Mouse (Mus musculus) heart, adult 11 months (tissue): ENCODE results near the gene Trf.
A peak's percentile ranks its signal among the peaks of the same experiment; 100 is the strongest.
"Not testable (repeated sequence)": the region's sequence is repeated elsewhere in the genome, so short reads cannot be mapped to it uniquely, and the experiment has no call there.

Experiments used
- DNase-seq: peaks from one replicate; pipeline ENCODE4 v3.0.0; 2022

Trf gene

DNA sequence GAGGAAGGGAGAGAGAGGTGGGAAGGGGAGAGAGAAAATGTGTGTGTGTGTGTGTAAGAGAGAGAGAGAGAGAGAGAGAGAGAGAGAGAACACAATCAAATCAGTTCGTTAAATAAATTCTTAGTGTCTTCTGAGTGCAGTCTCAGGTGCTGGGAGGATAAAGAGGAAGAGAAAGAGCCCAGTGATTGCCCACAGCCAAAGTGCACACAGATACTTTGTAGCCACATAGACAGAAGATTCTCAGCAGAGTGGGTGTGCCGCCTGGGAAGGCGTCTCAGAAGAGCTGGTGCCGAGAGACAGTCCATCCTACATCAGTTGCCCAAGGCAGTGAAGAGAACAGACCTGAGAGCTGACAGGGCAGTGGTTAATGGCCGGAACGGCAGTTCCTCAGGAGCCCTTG is 16.0 kb downstream of the Trf start:
- no peak for DNase-seq

DNA sequence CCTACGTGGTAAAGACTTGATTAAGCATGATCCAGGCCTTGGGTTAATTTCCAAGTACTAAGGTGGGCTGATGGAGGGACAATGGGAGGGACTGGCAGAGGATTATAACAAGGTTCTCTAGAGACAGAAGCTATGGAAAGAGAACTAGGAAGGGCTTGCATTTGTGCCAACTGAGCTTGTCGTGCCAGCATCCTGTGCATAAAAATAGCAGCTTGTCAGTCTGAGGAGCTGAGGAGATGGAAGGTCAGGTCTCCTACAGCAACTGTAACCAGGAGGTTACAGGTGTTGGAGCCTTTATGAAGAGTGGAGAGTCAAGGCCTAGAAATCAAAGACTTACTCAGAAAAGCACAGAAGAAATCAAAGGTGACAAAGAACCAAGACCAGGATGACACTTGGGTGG is 16.6 kb downstream of the Trf start:
- no peak for DNase-seq

DNA sequence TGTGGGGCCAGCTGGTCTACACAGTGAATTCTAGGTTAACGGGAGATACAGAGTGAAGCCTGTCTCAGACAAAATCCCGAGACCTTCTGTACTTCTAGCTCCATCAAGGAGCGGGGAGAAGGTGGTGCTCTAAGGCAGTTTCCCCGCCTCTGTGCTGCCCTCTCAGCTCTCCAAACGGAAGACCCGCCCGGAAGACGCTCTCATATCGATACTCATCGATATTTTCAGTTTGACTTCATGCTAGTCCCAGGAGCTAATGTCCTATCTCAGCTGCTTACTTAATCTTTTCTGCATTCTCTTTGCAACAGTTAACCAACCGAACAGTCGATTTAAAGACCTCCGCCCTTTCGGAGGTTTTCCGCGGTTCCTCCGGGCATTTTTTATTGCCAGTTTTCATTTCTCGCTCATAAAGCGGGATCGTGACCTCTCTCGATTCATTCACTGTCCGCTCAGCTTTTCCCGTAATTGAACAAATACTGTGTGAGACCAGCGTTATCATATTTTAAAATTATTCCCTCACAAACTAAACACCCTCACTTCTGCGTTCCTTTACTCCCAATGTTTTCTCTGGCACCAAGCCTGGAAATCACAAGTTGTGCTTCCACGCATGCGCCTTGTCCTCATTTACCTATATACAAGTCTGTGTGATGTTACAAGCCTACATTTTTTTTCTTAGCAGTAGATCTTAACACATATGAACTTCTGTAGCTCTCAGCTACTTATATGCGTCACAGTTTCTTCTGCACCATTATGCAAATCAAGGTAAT is 17.4 kb downstream of the Trf start:
- no peak for DNase-seq

DNA sequence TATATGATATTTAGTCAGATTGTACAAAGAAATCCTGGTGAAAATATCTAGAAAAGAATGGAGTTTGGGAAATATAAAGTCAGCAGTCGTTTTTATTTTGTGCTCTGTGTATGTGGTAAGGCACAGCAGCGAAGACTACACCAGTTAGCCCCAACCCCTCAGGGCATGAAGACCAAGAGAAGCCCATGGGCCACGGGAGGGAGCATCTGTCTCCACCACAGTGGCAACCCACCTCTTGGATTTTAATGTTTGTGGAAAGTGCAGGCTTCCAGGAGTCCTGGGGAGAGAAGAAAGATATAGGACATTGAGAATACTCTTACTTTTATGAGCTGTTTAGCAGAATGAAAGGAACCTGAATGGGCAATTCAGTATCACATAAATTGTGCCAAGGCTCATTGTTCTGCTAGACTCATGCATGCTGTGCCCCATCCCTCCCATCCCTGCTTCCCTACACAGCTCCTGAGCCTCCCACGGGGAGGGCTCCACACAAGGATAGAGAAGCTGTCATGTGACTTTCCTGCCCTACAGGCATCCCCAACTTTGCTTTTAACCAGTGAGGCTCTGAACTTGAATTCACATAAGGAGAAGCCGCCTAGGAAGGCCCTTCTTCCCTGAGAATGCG is 21.3 kb downstream of the Trf start:
- no peak for DNase-seq

DNA sequence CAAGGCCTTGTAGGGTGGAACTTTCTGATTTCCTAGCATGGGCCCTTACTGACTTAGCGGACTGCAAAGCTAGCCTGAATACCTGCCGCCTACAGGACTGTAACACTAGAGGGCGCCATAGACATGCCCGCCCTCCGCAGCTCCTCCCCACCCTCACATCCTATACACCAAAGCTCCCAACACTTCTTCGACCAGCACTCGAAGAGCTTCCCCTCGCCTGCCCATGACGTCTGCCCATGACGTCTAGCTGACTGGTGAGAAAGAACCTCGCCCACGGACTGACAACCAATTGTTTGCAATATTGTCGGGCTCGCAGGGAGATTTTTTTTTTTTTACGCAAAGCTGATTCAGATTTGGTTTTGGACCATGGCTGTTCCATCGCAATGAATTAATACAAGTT is 22.4 kb downstream of the Trf start:
- peak; percentile 97 for DNase-seq

DNA sequence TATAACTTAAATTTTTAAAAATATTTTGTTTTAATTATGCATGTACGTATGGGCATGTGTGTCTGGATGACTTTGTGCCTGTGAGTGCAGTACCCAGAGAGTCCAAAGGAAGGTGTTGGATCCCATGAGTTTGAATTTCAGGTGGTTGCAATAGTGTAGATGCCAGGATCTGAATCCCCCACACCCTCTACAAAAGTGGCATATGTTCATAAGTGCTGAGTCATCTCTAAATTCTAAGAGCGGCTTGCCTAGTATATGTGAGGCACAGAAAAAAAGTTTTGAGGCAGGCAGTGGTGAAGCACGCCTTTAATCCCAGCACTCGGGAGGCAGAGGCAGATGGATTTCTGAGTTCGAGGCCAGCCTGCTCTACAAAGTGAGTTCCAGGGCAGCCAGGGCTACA is 24.5 kb downstream of the Trf start:
- no peak for DNase-seq

DNA sequence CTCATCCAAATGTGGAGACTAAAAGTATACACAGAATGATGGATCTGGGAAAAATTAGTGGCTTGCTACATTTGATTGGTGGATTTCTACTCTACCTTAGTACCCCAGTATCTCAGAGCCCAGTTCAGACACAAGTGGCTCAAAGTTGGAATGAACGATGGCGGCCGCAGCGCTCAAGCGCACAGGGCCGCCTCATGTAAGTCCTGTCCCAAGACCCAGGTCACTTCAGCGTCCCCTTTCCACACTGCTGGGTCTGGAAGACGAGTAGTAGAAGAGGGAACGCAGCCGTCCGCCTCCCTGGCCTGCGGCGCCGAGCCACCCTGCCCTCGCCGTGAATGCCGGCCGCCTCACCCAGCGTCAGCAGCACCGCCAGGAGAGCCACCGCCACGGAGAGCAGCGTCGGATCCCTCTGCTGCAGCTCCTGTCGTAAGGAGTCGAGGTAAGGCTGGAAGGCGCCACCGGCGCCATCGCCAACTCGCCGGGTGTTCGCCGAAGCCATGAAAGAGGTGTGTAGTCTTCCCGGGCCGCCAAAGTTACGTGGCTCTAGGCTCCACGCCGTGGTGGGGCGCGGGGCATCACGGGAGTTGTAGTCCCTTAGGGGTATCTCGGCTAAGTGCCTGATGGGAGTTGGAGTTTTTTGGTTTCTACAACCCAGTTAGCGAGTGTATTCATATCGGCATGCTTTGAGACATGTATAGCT is 28.5 kb downstream of the Trf start, which contains the start of gene Srprb:
TSS of gene Srprb (minus strand) at position 577 of the 700 bp plus-strand sequence.
- DNase-seq: peak; percentile 99

DNA sequence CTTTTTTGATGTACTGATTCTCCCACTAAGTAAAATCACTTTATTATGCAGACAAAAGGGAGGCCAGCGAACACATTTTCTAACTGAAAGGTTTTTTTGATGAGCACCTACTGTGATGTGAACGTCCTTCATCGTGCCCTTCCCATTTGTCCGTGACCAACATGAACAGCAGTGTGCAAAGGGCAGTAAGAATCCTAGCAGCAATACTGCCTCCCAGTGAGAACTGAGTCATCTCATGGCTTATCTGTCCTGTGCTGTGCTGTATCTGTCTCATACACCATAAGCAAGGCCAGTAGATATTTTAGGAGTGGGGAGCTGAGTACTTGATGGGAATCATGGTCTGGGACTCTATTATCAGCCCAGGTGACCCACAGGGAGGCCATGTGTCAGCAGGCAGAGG is 41.8 kb downstream of the Trf start:
- DNase-seq: no peak

DNA sequence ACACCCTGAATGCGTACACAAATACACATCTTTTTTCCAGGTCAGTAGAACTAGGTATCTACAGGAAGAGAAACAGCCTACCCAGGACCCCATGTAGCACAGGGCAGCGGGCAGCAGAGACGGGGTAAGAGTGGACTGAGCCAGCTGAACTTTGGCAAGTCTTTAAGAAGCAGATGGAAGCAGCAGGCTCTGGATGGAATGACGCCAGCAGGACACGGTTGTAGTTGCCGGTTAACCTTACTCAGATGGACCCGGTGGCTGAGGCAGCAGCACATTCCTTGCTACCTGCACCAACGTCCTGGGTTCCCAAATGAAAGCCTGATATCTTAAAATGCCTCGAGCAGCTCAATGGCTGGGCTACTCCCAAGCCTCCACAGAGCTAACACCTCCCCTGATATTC is 43.5 kb downstream of the Trf start:
- no peak for DNase-seq

DNA sequence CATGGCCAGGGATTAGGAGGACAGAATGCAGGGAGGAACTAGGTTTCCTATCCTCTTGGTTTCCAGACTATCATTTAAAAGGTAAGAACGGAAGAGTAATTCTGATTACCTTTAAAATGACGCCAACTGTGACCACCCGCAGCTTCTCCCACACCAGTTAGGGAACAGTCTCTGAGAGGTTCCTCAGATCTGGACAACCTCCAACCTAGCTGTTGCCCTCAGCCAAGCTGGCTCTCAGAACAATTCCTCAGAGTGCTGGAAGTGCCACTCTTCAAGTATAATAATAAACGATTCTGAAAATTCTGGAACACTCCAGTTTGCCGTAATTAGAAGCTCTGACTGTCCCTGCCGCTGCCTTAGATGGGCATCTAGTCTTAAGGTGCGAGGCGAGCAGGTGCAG is 44.3 kb downstream of the Trf start:
- DNase-seq: no peak

DNA sequence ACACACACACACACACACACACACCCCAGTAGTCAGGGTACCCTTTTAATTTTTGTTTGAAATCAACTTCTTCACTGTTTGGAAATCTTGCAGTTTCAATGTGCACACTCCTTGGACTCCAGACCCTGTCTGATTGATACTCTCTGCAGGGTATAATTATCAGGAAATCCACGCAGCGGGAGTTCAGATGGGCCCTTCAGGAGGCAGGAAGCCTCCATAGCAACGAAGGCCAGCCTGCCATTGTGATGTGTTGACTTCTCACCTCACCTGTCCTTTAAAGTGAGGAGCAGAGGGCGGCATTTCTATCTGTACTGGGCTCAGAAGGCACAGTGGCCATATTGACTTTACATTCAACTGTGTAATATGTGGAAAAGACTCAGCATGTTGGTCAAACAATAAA is 45.4 kb downstream of the Trf start:
- DNase-seq: no peak

DNA sequence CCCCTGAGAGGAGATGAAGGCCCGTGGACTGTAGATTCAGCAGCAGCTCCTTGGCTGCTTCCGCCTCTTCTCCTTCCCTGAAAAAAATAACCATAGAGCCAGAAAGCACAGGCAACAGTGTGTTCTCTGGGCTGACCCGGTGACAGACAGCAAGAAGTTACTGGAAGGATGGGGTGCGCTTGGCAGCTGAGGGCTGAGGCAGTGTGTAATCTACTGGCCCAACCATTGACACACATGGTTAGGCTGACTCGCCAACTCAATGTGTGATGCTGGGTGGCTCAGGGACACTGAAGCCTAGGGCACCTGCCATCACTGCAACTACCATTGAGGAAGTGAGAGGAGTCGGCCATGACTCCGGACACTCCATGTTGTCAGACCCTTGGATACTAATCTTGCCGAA is 48.4 kb downstream of the Trf start:
- DNase-seq: peak; percentile 87

DNA sequence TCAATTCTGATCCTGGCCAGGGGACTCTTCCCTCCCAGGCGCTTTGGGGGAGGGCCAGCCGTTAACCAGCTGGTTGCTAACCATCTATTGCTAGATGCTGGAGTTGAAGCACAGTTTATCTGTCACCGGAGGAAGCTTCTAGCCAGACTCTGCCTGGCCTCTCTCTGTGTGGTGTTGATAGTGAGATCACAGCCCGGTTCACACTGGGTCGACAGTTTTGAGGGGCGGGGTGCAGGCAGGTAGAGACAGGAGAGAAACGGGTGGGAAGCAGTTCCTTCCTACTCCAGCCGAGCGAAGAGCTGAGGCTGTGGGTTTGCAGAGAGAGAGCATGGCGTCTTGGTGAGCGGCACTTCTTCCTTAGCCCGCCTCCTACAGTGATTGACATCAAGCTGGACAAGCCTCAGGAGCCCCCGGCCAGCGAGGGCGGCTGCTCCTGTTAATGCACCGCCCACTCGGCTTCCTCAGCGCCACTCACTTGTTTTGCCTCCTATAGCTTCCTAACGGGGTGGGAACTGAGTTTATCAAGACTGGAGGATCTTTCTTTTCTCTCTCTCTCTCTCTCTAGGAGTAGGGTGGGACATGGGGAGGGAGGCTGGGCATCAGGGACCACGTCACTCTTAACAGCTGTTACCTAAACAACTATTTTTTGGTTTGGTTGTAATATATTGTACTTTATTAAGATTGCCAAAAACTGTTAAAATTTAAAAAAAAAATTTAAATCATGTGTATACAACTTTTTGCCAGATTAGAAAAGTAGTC is 49.3 kb downstream of the Trf start:
- peak; percentile 98 for DNase-seq

DNA sequence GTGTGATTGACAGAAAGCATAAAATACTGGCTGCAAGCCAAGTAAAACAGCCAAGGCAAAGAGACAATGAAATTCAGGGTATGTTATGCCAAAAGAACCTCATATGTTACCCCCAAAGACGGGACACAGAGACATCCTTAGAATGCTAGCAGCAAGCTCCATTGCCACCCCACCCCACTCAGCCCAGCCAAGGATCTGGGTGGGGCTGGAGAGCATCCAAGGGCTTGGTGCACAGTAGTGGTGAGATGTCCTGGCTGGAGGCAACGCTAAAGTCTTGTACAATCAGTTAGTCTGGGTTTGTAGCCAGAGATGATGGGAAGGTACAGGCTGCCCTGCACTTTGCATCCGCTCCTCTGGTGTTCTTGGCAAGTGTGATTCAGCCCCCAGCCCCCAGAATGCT is 49.9 kb downstream of the Trf start:
- peak; percentile 97 for DNase-seq

DNA sequence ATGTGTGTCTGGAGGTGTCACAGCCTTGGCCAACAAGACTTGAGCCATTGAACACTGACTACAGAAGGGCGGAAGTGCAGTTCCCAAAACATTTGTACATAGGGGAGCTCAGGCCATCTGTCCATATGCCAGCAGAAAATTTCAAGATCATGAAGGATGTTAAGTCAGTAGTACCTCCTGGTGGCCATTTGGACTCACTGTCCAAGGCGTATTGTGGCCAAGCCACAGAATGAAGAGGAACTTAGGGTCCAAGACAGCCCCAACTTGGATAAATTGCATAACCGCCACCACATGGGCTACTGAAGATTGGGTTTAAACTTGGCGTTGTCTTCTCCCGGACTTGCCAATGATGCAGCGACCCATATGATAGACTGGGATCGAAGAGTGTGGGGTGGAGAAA is 54.6 kb downstream of the Trf start:
- no peak for DNase-seq

DNA sequence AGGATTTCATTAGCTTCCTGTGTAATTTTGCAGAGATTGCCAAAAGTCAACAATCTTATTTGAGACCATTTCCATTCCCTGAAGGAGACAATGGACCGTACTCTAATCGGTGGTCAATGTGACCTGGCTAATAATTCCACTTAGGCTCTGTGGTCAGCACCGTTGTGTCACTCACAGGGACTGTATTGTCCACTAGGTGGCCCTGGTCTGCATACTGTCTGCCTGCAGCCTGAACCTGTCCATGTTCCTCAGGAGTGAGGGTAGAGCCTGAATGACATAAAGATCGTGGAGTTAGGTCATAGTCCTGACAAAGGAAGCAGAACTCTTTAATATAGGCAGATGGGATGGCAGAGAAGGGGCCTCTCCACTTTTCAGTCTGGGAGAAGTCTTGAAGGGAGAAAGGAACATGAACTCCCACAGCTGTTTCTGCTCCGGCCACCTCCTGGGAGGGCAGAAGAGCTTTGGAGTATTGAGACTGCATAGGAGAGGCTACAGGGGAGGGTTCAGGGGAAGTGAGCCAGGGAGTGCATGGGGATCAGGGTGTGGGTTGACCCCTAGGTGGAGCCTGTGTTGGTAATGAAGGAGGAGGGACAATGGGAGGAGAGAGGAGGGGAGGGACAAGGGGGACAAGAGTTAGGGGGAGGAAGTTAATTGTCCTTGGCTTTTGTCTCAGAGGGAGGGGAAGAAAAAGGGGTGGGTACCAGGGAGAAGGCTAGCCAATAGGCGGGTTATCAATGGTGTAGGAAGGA is 55.3 kb downstream of the Trf start:
- no peak for DNase-seq

DNA sequence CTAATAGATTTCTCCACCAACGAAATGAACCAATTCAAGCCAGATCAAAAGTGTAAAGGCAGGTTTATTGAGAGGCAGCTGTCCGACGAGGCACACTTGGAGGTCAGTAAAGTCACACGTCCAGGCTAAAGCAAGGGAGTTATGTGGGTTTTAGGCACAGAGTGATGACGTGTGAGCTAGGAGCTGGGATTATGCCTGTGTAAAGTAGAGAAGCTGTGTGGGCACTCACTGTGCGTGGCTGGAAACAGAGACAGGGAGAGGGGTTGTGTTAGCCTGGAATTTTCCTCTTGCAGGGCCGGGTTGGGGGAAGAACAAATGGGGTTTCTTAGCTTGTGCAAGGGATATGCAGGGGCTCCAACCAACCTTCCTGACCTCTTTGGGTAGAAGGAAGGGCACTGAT is 61.5 kb downstream of the Trf start:
- DNase-seq: no peak

DNA sequence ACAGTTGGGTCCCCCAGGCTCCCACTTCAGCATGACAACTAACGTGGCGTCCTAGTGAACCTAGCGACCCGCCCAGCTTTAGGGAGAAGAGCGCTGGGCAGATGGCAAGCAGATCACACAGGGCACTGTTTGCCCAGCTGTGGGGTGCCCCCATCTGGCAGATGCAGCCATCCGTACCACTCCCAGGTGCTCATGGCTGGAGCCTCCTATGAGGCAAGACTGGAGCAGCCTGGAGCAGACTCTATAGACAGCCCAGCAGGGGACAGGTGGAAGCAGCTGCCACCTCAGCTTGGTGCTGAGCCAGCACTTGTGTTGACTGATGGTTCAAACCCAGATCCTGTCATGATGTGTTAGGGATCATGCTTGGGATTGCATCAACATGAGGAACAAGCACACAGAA is 62.2 kb downstream of the Trf start:
- DNase-seq: no peak

DNA sequence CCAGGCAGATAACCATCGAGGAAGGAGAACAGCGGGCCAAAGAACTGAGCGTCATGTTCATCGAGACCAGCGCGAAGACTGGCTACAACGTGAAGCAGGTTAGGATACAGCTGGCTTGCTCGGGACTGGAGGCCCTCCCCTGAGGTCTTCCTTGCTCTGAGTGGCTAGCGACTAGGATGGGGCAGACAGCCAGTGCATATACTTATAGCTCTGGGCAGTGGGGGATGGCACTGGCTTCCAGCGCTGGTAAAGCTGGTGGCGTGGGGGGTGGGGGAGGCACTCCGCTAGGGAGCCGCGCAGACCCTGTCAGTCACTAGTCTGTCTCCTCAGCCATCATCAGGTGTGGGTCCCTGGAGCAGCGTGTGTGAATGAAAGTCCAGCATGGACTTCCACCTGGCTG is 66.4 kb downstream of the Trf start:
- DNase-seq: no peak

DNA sequence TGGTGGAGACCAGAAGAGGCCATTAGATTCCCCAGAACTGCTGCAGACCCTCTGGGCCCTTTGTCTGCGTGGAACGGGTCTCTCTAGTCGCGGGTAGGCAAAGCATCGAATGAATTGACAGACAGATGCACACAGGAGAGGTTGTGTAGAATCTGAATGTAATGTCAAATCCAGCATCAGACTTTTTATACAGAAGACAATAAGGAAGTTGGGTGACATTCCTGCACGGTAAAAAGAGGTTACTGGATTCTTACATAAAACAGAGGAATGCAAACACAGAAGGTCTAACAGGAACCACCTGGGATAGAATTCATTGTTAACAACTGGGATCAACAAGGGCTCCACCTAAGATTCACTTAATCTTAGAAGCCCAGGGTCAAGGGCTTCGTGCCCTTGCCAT is 75.1 kb downstream of the Trf start:
- not testable (repeated sequence) for DNase-seq

DNA sequence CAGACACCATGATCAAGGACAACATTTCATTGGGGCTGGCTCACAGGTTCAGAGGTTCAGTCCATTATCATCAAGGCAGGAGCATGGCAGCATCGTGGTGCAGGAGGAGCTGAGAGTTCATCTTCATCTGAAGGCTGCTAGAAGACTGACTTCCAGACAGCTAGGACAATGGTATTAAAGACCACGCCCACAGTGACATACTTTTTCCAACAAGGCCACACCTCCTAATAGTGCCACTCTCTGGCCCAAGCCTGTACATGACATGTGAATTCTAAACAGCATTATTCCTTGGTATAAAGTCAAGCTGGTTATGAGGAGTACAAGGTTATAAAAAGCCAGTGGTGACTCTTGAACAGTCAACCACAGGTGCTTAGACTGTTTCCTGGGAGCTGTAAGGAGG is 75.7 kb downstream of the Trf start:
- DNase-seq: no peak
